In the genomic region with DNA sequence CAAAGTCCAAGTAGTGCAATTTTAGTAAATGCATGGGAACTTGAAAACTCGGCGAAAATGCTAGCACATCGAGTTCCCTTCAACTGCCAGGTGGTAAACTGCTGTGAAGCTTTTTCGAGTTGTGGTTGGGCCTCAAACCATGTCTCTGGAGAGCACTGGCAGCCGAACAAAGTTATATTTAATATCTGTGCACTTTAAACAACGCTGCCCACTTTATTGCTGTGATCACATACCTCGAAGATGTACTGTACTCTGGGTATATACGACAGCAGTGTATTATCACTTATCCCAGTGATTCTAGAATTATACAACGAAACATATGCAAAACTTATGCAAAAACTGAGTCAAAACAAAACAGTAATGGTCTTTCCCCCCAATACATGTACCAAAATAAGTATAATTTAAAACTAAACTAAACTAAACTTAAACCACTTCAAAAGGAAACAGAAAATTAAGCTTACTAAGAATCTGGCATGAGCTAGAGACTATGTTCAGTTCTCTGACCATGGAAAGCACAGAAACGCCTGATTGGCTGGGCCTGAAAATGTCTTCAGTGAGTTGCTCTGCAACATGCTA, we compare ENCODE assay signal across 13 mouse cellular contexts. TPM values are rescaled to one million over a fixed set of nuclear protein-coding genes. Genes with fewer than 3 reads are reported as not detected.
DNase-seq lines count a peak whose midpoint lies in the region; ATAC-seq lines count a peak whose summit lies in the region.
"Had no signal": no experiment of that assay in that cellular context is flagged by ENCODE, and none has a peak within 500 bp of the region (broad histone marks: within the 10 kb centered on the region; RNA-seq: fewer than 3 reads in every experiment).

No protein-coding gene starts in this region.

- peak overlapping the region; percentile 40; the same call in 1 of the 2 replicates for H3K27ac ChIP-seq in liver, embryonic 12.5 days
- H3K27ac ChIP-seq in liver, embryonic 11.5 days (ENCODE audit: low read depth, low read length), result no peak overlapping the region
- H3K27ac ChIP-seq in embryonic facial prominence, embryonic 14.5 days (replicated peaks; ENCODE audit: low read depth, low read length), result no peak overlapping the region
- H3K27ac ChIP-seq: forebrain, embryonic 10.5 days; midbrain, embryonic 10.5 days had no signal

- ATAC-seq in liver, embryonic 12.5 days, result no peak
- ATAC-seq in liver, embryonic 11.5 days (replicated peaks; ENCODE audit: low FRiP score), result no peak
- ATAC-seq in embryonic facial prominence, embryonic 14.5 days (ENCODE audit: low read depth), result no peak
- ATAC-seq: hindbrain, embryonic 16.5 days had no signal

- H3K27me3 ChIP-seq in liver, embryonic 12.5 days (replicated peaks), result no peaks in the 10 kb centered on the region
- no peaks in the 10 kb centered on the region for H3K27me3 ChIP-seq in liver, embryonic 11.5 days (replicated peaks; ENCODE audit: control insufficient read depth, insufficient read depth, low read length)
- H3K27me3 ChIP-seq in embryonic facial prominence, embryonic 14.5 days (replicated peaks; ENCODE audit: control insufficient read depth, insufficient read depth, low read length), result no peaks in the 10 kb centered on the region

- no peaks in the 10 kb centered on the region for H3K9me3 ChIP-seq in liver, embryonic 12.5 days (replicated peaks)
- no peaks in the 10 kb centered on the region for H3K9me3 ChIP-seq in liver, embryonic 11.5 days (ENCODE audit: control insufficient read depth, low read length)
- no peaks in the 10 kb centered on the region for H3K9me3 ChIP-seq in embryonic facial prominence, embryonic 14.5 days (ENCODE audit: control insufficient read depth, low read length)
- H3K9me3 ChIP-seq: forebrain, embryonic 10.5 days; midbrain, embryonic 10.5 days had no signal

- 41% methylated on average over 10 of the region's 10 CpGs for WGBS in liver, embryonic 12.5 days (ENCODE audit: insufficient replicate concordance)
- WGBS in liver, embryonic 11.5 days, result 67% methylated on average over 10 of the region's 10 CpGs
- 47% methylated on average over 10 of the region's 10 CpGs for WGBS in embryonic facial prominence, embryonic 14.5 days

- no peak overlapping the region for H3K4me2 ChIP-seq in liver, embryonic 12.5 days
- no peak overlapping the region for H3K4me2 ChIP-seq in liver, embryonic 11.5 days
- no peak overlapping the region for H3K4me2 ChIP-seq in embryonic facial prominence, embryonic 14.5 days (ENCODE audit: low read depth, low read length)

- H3K4me1 ChIP-seq in liver, embryonic 12.5 days, result peaks cover 31% of the 10 kb centered on the region
- peaks cover 15% of the 10 kb centered on the region for H3K4me1 ChIP-seq in liver, embryonic 11.5 days (replicated peaks; ENCODE audit: control insufficient read depth, insufficient read depth, low read length)
- peaks cover 5% of the 10 kb centered on the region for H3K4me1 ChIP-seq in embryonic facial prominence, embryonic 14.5 days (ENCODE audit: control insufficient read depth, insufficient read depth, low read length)
- H3K4me1 ChIP-seq: forebrain, embryonic 10.5 days; midbrain, embryonic 10.5 days had no signal

- no peak overlapping the region for H3K9ac ChIP-seq in liver, embryonic 12.5 days
- no peak overlapping the region for H3K9ac ChIP-seq in liver, embryonic 11.5 days (ENCODE audit: low read depth, low read length)
- H3K9ac ChIP-seq in embryonic facial prominence, embryonic 14.5 days (ENCODE audit: low read depth, low read length), result no peak overlapping the region

- intact Hi-C loops in gastrocnemius, postnatal 36 days (cut with DNase I), result no loop called here

- H3K4me3 ChIP-seq in liver, embryonic 12.5 days, result no peak overlapping the region
- H3K4me3 ChIP-seq in liver, embryonic 11.5 days (ENCODE audit: low read depth, low read length), result no peak overlapping the region
- no peak overlapping the region for H3K4me3 ChIP-seq in embryonic facial prominence, embryonic 14.5 days (ENCODE audit: low read depth, low read length)
- H3K4me3 ChIP-seq: forebrain, embryonic 10.5 days; midbrain, embryonic 10.5 days had no signal

- DNase-seq in gastrocnemius, adult 18-20 months (ENCODE audit: low spot score), result peak; percentile 25
- no peak for DNase-seq in gastrocnemius, postnatal 36 days
- DNase-seq in liver, embryonic 11.5 days (ENCODE audit: low spot score), result no peak
- DNase-seq in embryonic facial prominence, embryonic 14.5 days (ENCODE audit: low spot score), result peak; percentile 52
- DNase-seq in thymus, postnatal 0 days (ENCODE audit: low spot score), result peak; percentile 74
- DNase-seq in kidney, postnatal 14 days, result no peak
- no peak for DNase-seq in cerebellum, postnatal 25 days
- DNase-seq: gastrocnemius, postnatal 25 days; kidney, postnatal 25 days had no signal

- no peaks in the 10 kb centered on the region for H3K36me3 ChIP-seq in liver, embryonic 12.5 days
- no peaks in the 10 kb centered on the region for H3K36me3 ChIP-seq in liver, embryonic 11.5 days (ENCODE audit: control insufficient read depth, insufficient read depth, low read length)
- no peaks in the 10 kb centered on the region for H3K36me3 ChIP-seq in embryonic facial prominence, embryonic 14.5 days (ENCODE audit: control insufficient read depth, insufficient read depth, low read length)
- H3K36me3 ChIP-seq: forebrain, embryonic 10.5 days; midbrain, embryonic 10.5 days had no signal

RNA-seq across cellular contexts. Expression of gene Rps6ka5, which starts 15.6 kb away (rescaled TPM):
- total RNA-seq in gastrocnemius, adult 18-20 months (2021), result 10 to 100 TPM; 12.0 to 12.2 TPM
- total RNA-seq in gastrocnemius, postnatal 36 days (2021), result 1 to 10 TPM; 8.0 to 8.4 TPM
- polyA plus RNA-seq in liver, embryonic 12.5 days (2016; fragmentation: Nextera tagmentation; extraction: Ambion mirVana), result 2.2 and 2.5 TPM in 2 replicates
- polyA plus RNA-seq in liver, embryonic 11.5 days (2014; fragmentation: Nextera tagmentation; extraction: Ambion mirVana), result 2.5 and 3.0 TPM in 2 replicates
- polyA plus RNA-seq in embryonic facial prominence, embryonic 14.5 days (2014; fragmentation: Nextera tagmentation; extraction: Ambion mirVana), result 4.8 and 5.2 TPM in 2 replicates
- 6.6 and 9.0 TPM in 2 replicates for polyA plus RNA-seq in thymus, postnatal 0 days (2015; fragmentation: Nextera tagmentation; extraction: Ambion mirVana)

Comparison
In these comparisons a context has a peak if more than half of its experiments do, and no peak if none do; other contexts are left out.
1. DNase-seq: peak in gastrocnemius, adult 18-20 months (single experiment), embryonic facial prominence, embryonic 14.5 days (single experiment) and thymus, postnatal 0 days (single experiment); none in gastrocnemius, postnatal 36 days (0 of 2), liver, embryonic 11.5 days (single experiment), kidney, postnatal 14 days (single experiment) and cerebellum, postnatal 25 days (0 of 2).